Mouse (Mus musculus) CH12.LX (cell line): Measurements from ENCODE around the gene Fmn2. TPM values are rescaled to one million over a fixed set of nuclear protein-coding genes. Genes with fewer than 3 reads are reported as not detected.

Source experiments
- DNase-seq: peaks from one replicate; pipeline ENCODE4 v3.0.0-alpha.2; 2013; ENCODE audit errors: extremely low read depth
- H3K27ac ChIP-seq: 2 replicates; pipeline ENCODE4 v1.5.1; 2012; ENCODE audit warnings: low read depth, mild to moderate bottlenecking, control low read depth, moderate library complexity; ENCODE audit not compliant: insufficient read depth
- H3K27me3 ChIP-seq: replicated peaks from 2 replicates; pipeline ENCODE3; 2012; ENCODE audit warnings: inconsistent platforms
- H3K36me3 ChIP-seq, 2 experiments: replicated peaks in 1 of 2; 2 replicates each; pipeline versions ENCODE3 to v1.6.1; 2012; ENCODE audit warnings: inconsistent platforms in 1 of 2, low read length in 1 of 2, mild to moderate bottlenecking in 1 of 2, mixed read lengths in 1 of 2, moderate library complexity in 1 of 2; ENCODE audit not compliant: control insufficient read depth in 1 of 2, insufficient read depth in 1 of 2
- H3K4me1 ChIP-seq, 2 experiments: 2 replicates each; pipeline ENCODE4 v1.6.1; 2012; ENCODE audit warnings: inconsistent platforms in 1 of 2, moderate library complexity in 1 of 2; ENCODE audit not compliant: insufficient read depth in 2 of 2, control insufficient read depth in 1 of 2
- H3K4me2 ChIP-seq: 2 replicates; pipeline ENCODE4 v1.6.1; 2012; ENCODE audit warnings: low read depth, mild to moderate bottlenecking, control low read depth; ENCODE audit not compliant: poor library complexity, insufficient read depth, severe bottlenecking
- H3K4me3 ChIP-seq, 3 experiments: fragments of 150-350 bp in 1 of 3; sonication (generic) in 1 of 3; replicated peaks in 1 of 3; 2 replicates each; pipeline versions ENCODE3 to v1.5.1; 2011 to 2012; ENCODE audit warnings: low read depth in 2 of 3, low read length in 2 of 3, mild to moderate bottlenecking in 2 of 3, moderate library complexity in 2 of 3, control low read depth in 1 of 3, improper control_type of control experiment in 1 of 3, inconsistent platforms in 1 of 3, mixed read lengths in 1 of 3; ENCODE audit not compliant: poor library complexity in 1 of 3
- H3K79me2 ChIP-seq: replicated peaks from 2 replicates; pipeline ENCODE4 v1.6.1; 2012; ENCODE audit warnings: mild to moderate bottlenecking, moderate library complexity; ENCODE audit not compliant: control insufficient read depth, poor library complexity, insufficient read depth, severe bottlenecking; ENCODE audit errors: extremely low read depth
- H3K9ac ChIP-seq: 2 replicates; pipeline ENCODE4 v1.6.1; 2012; ENCODE audit warnings: low read depth, mild to moderate bottlenecking, control low read depth, moderate library complexity; ENCODE audit not compliant: insufficient read depth
- H3K9me3 ChIP-seq: replicated peaks from 2 replicates; pipeline ENCODE3; 2012; ENCODE audit warnings: low read length, inconsistent platforms, mixed read lengths
- ETS1 ChIP-seq: conservative IDR thresholded peaks from 2 replicates; pipeline ENCODE4 v1.6.1; 2012; ENCODE audit warnings: low read depth, mild to moderate bottlenecking, inconsistent platforms, low read length, improper control_type of control experiment, moderate library complexity
- HCFC1 ChIP-seq: IDR thresholded peaks from 2 replicates; pipeline ENCODE4 v1.6.1; 2012; ENCODE audit warnings: low read depth, mild to moderate bottlenecking, inconsistent platforms, low read length, improper control_type of control experiment
- IRF4 ChIP-seq: IDR thresholded peaks from 2 replicates; pipeline ENCODE4 v1.6.1; 2014; ENCODE audit warnings: low read depth, mild to moderate bottlenecking, inconsistent platforms, low read length, improper control_type of control experiment
- KAT2A ChIP-seq: IDR thresholded peaks from 2 replicates; pipeline ENCODE4 v1.6.1; 2012; ENCODE audit warnings: low read length, improper control_type of control experiment, inconsistent platforms; ENCODE audit not compliant: insufficient replicate concordance
- MEF2A ChIP-seq: IDR thresholded peaks from 2 replicates; pipeline ENCODE4 v1.6.1; 2014; ENCODE audit warnings: low read depth, mild to moderate bottlenecking, inconsistent platforms, low read length, improper control_type of control experiment, borderline replicate concordance
- MXI1 ChIP-seq: IDR thresholded peaks from 2 replicates; pipeline ENCODE4 v1.6.1; 2011; ENCODE audit warnings: mild to moderate bottlenecking, low read depth, low read length, improper control_type of control experiment
- NELFE ChIP-seq: IDR thresholded peaks from 2 replicates; pipeline ENCODE4 v1.6.1; 2011; ENCODE audit warnings: low read depth, low read length, improper control_type of control experiment
- NRF1 ChIP-seq: IDR thresholded peaks from 2 replicates; pipeline ENCODE4 v1.6.1; 2014; ENCODE audit warnings: low read depth, mild to moderate bottlenecking, inconsistent platforms, low read length, improper control_type of control experiment, moderate library complexity
- PAX5 ChIP-seq: IDR thresholded peaks from 2 replicates; pipeline ENCODE4 v1.6.1; 2012; ENCODE audit warnings: low read length, inconsistent platforms, mixed read lengths
- RAD21 ChIP-seq: IDR thresholded peaks from 2 replicates; pipeline ENCODE4 v1.6.1; 2011; ENCODE audit warnings: low read depth, mild to moderate bottlenecking, low read length, improper control_type of control experiment, moderate library complexity
- TBP ChIP-seq: conservative IDR thresholded peaks from 2 replicates; pipeline ENCODE4 v1.6.1; 2011; ENCODE audit warnings: low read depth, low read length, improper control_type of control experiment
- UBTF ChIP-seq: IDR thresholded peaks from 2 replicates; pipeline ENCODE4 v1.6.1; 2012; ENCODE audit warnings: low read depth, mild to moderate bottlenecking, inconsistent platforms, low read length, improper control_type of control experiment, moderate library complexity
- ZMIZ1 ChIP-seq: IDR thresholded peaks from 2 replicates; pipeline ENCODE4 v1.6.1; 2012; ENCODE audit warnings: low read depth, mild to moderate bottlenecking, inconsistent platforms, low read length, improper control_type of control experiment
- ZNF384 ChIP-seq: IDR thresholded peaks from 2 replicates; pipeline ENCODE4 v1.6.1; 2012; ENCODE audit warnings: low read depth, low read length, improper control_type of control experiment, inconsistent platforms
- dilution Hi-C: fragments of 300-500 bp; cut with MboI; formaldehyde crosslinking; loops from 2 replicates; pipeline ENCODE4 v1.14.3; 2020; ENCODE audit warnings: low sequenced_read_pairs; ENCODE audit not compliant: extremely low pct_unique_long_range_greater_than_20kb, extremely low pct_ligation_motif_present
- in situ Hi-C: fragments of 300-500 bp; cut with MboI; formaldehyde crosslinking; loops from 3 replicates; pipeline ENCODE4 v1.14.3; 2019; ENCODE audit warnings: low sequenced_read_pairs, low pct_ligation_motif_present, low pct_unique_long_range_greater_than_20kb, mixed read lengths
- polyA plus RNA-seq: library from polyadenylated mRNA; unstranded; fragments of >175 nt; gene quantifications from 2 replicates; pipeline ENCODE4 v1.2.1, GENCODE M21; 2012; ENCODE audit warnings: low read depth; ENCODE audit not compliant: insufficient read length
- total RNA-seq, 2 experiments: library from RNA; depleted of rRNA; stranded (reverse); fragments of 300-350 nt in 1 of 2; fragments of >200 nt in 1 of 2; gene quantifications; 2 replicates each; pipeline ENCODE4 v1.2.3; 2012 to 2014

The Fmn2 gene
- total and polyA plus RNA-seq, 3 experiments: 0.25 to 1.6 (median 0.51) TPM

GRCm38 (mm10) chr1:174513419-174513818, 11.8 kb downstream of the Fmn2 start:
- dilution Hi-C loops: no loop called here
- H3K36me3 ChIP-seq: peaks cover 0 to 2% of the 10 kb centered on the region in 2 experiments
- H3K9me3 ChIP-seq: no peaks in the 10 kb centered on the region
- no peaks in the 10 kb centered on the region for H3K27me3 ChIP-seq
- no peak overlapping the region for H3K4me2 ChIP-seq
- DNase-seq: no peak
- TF ChIP-seq MXI1 (no peak), ZMIZ1 (no peak), MEF2A (no peak), IRF4 (no peak), RAD21 (no peak), ZNF384 (no peak), UBTF (no peak), ETS1 (no peak), KAT2A (no peak), NELFE (no peak), PAX5 (no peak), HCFC1 (no peak)
- H3K9ac ChIP-seq: no peak overlapping the region
- in situ Hi-C loops: no loop called here
- H3K4me3 ChIP-seq: no peak overlapping the region
- H3K27ac ChIP-seq: no peak overlapping the region
- no peaks in the 10 kb centered on the region for H3K4me1 ChIP-seq
- H3K79me2 ChIP-seq: no peaks in the 10 kb centered on the region

DNA sequence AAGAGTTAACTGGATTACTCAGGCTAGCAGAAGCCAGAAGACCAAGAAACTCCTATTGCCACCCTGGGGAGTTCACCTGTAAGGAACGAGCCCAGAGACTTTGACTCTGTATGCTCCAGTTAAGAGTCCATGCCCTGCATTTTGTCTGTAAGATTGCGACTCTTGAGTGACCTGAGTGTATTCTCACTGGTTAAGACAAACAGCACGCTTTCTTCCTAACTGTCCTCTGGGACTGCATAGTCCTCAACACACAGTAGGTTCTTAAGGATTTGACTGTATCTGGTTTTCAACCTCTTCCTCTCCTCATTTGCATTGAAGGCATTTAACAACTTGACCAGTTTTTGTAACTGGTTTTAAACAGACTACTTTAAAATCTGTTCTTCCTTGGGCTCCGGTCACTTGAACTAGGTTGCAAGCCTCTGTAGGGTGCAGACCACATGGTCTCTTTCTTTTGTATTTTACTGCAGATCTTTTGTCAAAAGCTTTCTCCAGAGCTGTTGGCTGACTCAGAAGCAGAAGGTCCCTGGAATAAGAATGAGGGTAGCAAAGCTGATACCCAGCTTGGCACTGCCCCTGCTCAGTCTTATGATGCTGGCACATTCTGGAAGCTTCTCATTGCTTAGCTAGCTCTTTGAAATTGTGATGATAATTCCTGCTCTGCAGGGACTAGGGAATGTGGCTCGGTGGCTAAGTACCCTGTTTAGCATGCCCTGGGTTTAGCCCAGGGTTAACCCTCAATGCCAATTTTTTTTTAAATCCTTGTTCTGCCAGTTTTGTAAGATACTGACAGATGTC, 20.5 kb downstream of the Fmn2 start:
- Histone ChIP-seq H3K27ac (no peak overlapping the region), H3K27me3 (no peaks in the 10 kb centered on the region), H3K4me1 (no peaks in the 10 kb centered on the region), H3K79me2 (no peaks in the 10 kb centered on the region), H3K36me3 (no peaks in the 10 kb centered on the region), H3K4me3 (no peak overlapping the region), H3K9me3 (no peaks in the 10 kb centered on the region), H3K4me2 (no peak overlapping the region), H3K9ac (no peak overlapping the region)
- DNase-seq: no peak
- dilution Hi-C loops (no loop called here), in situ Hi-C loops (no loop called here)
- TF ChIP-seq ETS1 (no peak), NRF1 (no peak), TBP (no peak)
